Mouse (Mus musculus): ENCODE measurements around the gene Ret. TPM values are rescaled to one million over a fixed set of nuclear protein-coding genes. Genes with fewer than 3 reads are reported as not detected.

Gene Ret
- polyA plus RNA-seq, 1 experiment from 2014 or later, result 12.0 TPM

- H3K9me3 ChIP-seq (ENCODE audit: control insufficient read depth, low read length), result no peaks in the 10 kb centered on the region
- DNase-seq (ENCODE audit: low spot score), result no peak
- no peaks in the 10 kb centered on the region for H3K27me3 ChIP-seq (ENCODE audit: control insufficient read depth, insufficient read depth, low read length)
- 81% methylated on average over 4 of the region's 4 CpGs for WGBS
- no peaks in the 10 kb centered on the region for H3K4me1 ChIP-seq (ENCODE audit: control insufficient read depth, insufficient read depth, low read length)
- no peak for ATAC-seq (ENCODE audit: insufficient read depth, low FRiP score, low TSS enrichment)
- no peaks in the 10 kb centered on the region for H3K36me3 ChIP-seq (ENCODE audit: control insufficient read depth, insufficient read depth, low read length)
- H3K4me3 ChIP-seq (ENCODE audit: low read depth, low read length), result no peak overlapping the region
- H3K9ac ChIP-seq (ENCODE audit: low read length), result no peak overlapping the region
- H3K27ac ChIP-seq (ENCODE audit: low read depth, low read length), result no peak overlapping the region
- no peak overlapping the region for H3K4me2 ChIP-seq (ENCODE audit: low read depth)
Measured at GRCm38 (mm10) chr6:118150128-118150527, 47.4 kb downstream of the Ret start.

DNA sequence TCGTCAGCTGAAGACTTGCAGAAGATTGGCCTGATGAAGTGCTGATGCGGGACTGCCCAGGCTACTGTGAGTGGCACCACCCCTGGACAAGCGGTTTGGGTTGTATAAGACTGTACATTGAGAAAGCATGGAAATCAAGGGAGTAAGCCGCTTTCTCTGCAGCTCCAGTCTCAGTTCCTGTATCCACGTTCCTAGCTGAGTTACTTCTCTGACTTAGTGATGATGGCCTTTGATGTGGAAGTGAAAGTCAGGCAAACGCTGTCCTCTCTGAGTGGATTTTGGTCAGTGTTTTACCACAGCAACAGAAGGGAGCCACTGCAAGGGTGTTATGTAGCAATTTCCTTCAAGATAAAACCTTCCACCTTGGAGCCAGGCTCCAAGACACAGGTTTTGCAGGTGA, 56.6 kb downstream of the Ret start:
- Histone ChIP-seq H3K4me2 (ENCODE audit: low read depth) (no peak overlapping the region), H3K9ac (ENCODE audit: low read length) (no peak overlapping the region), H3K27me3 (ENCODE audit: control insufficient read depth, insufficient read depth, low read length) (no peaks in the 10 kb centered on the region), H3K4me3 (ENCODE audit: low read depth, low read length) (no peak overlapping the region), H3K36me3 (ENCODE audit: control insufficient read depth, insufficient read depth, low read length) (no peaks in the 10 kb centered on the region), H3K27ac (ENCODE audit: low read depth, low read length) (no peak overlapping the region), H3K9me3 (ENCODE audit: control insufficient read depth, low read length) (no peaks in the 10 kb centered on the region), H3K4me1 (ENCODE audit: control insufficient read depth, insufficient read depth, low read length) (no peaks in the 10 kb centered on the region)
- ATAC-seq (ENCODE audit: insufficient read depth, low FRiP score, low TSS enrichment) (no peak), DNase-seq (ENCODE audit: low spot score) (no peak)
- WGBS, result 89% methylated on average over 6 of the region's 6 CpGs

- Histone ChIP-seq H3K27me3 (ENCODE audit: control insufficient read depth, insufficient read depth, low read length) (no peaks in the 10 kb centered on the region), H3K27ac (ENCODE audit: low read depth, low read length) (no peak within 1 kb of the TSS), H3K9ac (ENCODE audit: low read length) (peak within 1 kb of the TSS; percentile 72), H3K9me3 (ENCODE audit: control insufficient read depth, low read length) (no peaks in the 10 kb centered on the region), H3K36me3 (ENCODE audit: control insufficient read depth, insufficient read depth, low read length) (no peaks in the 10 kb centered on the region), H3K4me3 (ENCODE audit: low read depth, low read length) (peak within 1 kb of the TSS; percentile 75), H3K4me1 (ENCODE audit: control insufficient read depth, insufficient read depth, low read length) (no peaks in the 10 kb centered on the region), H3K4me2 (ENCODE audit: low read depth) (peak within 1 kb of the TSS; percentile 75)
- ATAC-seq (ENCODE audit: insufficient read depth, low FRiP score, low TSS enrichment) (peak; percentile 100), DNase-seq (ENCODE audit: low spot score) (peak; percentile 92)
- 9% methylated on average over 46 of the region's 66 CpGs for WGBS
Measured at GRCm38 (mm10) chr6:118138731-118139709, 58.5 kb downstream of the Ret start, which contains the start of gene Csgalnact2. Csgalnact2 (minus strand) TSS chr6:118139140.

DNA sequence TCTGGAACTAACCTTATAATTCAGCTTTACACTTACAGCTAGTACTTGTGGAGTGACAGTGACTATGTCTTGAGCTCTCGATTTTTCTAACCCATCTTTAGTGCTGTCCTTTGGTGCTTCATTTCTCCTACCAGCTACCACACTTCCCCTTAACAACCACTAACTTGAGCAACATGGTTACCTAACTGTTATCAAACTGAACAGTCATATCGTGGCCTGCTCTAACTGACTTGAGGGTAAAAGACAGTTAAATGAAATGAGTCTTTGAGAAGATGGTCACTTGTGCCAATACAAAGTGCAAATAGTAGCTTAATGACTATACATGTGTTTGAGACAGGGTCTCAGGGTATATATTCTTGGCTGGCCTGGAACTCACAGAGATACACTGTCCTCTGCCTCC, 60.4 kb downstream of the Ret start:
- Histone ChIP-seq H3K9ac (ENCODE audit: low read length) (no peak overlapping the region), H3K9me3 (ENCODE audit: control insufficient read depth, low read length) (no peaks in the 10 kb centered on the region), H3K4me3 (ENCODE audit: low read depth, low read length) (no peak overlapping the region), H3K36me3 (ENCODE audit: control insufficient read depth, insufficient read depth, low read length) (no peaks in the 10 kb centered on the region), H3K27me3 (ENCODE audit: control insufficient read depth, insufficient read depth, low read length) (no peaks in the 10 kb centered on the region), H3K4me1 (ENCODE audit: control insufficient read depth, insufficient read depth, low read length) (no peaks in the 10 kb centered on the region), H3K4me2 (ENCODE audit: low read depth) (no peak overlapping the region), H3K27ac (ENCODE audit: low read depth, low read length) (no peak overlapping the region)
- DNase-seq (ENCODE audit: low spot score) (no peak), ATAC-seq (ENCODE audit: insufficient read depth, low FRiP score, low TSS enrichment) (no peak)
- WGBS, result 83% methylated on average over 2 of the region's 2 CpGs

- Histone ChIP-seq H3K4me1 (ENCODE audit: control insufficient read depth, insufficient read depth, low read length) (no peaks in the 10 kb centered on the region), H3K9ac (ENCODE audit: low read length) (no peak overlapping the region), H3K4me3 (ENCODE audit: low read depth, low read length) (no peak overlapping the region), H3K27me3 (ENCODE audit: control insufficient read depth, insufficient read depth, low read length) (no peaks in the 10 kb centered on the region), H3K9me3 (ENCODE audit: control insufficient read depth, low read length) (no peaks in the 10 kb centered on the region), H3K27ac (ENCODE audit: low read depth, low read length) (no peak overlapping the region), H3K36me3 (ENCODE audit: control insufficient read depth, insufficient read depth, low read length) (no peaks in the 10 kb centered on the region), H3K4me2 (ENCODE audit: low read depth) (no peak overlapping the region)
- DNase-seq (ENCODE audit: low spot score) (no peak), ATAC-seq (ENCODE audit: insufficient read depth, low FRiP score, low TSS enrichment) (no peak)
- WGBS, result 79% methylated on average over 1 of the region's 1 CpGs
Measured at GRCm38 (mm10) chr6:118134461-118134860, 63.1 kb downstream of the Ret start.

- 78% methylated on average over 2 of the region's 2 CpGs for WGBS
- DNase-seq (ENCODE audit: low spot score) (no peak), ATAC-seq (ENCODE audit: insufficient read depth, low FRiP score, low TSS enrichment) (no peak)
- Histone ChIP-seq H3K9ac (ENCODE audit: low read length) (no peak overlapping the region), H3K27ac (ENCODE audit: low read depth, low read length) (no peak overlapping the region), H3K4me1 (ENCODE audit: control insufficient read depth, insufficient read depth, low read length) (no peaks in the 10 kb centered on the region), H3K36me3 (ENCODE audit: control insufficient read depth, insufficient read depth, low read length) (no peaks in the 10 kb centered on the region), H3K4me3 (ENCODE audit: low read depth, low read length) (no peak overlapping the region), H3K27me3 (ENCODE audit: control insufficient read depth, insufficient read depth, low read length) (no peaks in the 10 kb centered on the region), H3K4me2 (ENCODE audit: low read depth) (no peak overlapping the region), H3K9me3 (ENCODE audit: control insufficient read depth, low read length) (no peaks in the 10 kb centered on the region)
Measured at GRCm38 (mm10) chr6:118130022-118130421, 67.5 kb downstream of the Ret start.

GRCm38 (mm10) chr6:118127827-118128487, 69.6 kb downstream of the Ret start:
- H3K4me1 ChIP-seq (ENCODE audit: control insufficient read depth, insufficient read depth, low read length), result no peaks in the 10 kb centered on the region
- H3K36me3 ChIP-seq (ENCODE audit: control insufficient read depth, insufficient read depth, low read length), result no peaks in the 10 kb centered on the region
- H3K27ac ChIP-seq (ENCODE audit: low read depth, low read length), result no peak overlapping the region
- H3K4me3 ChIP-seq (ENCODE audit: low read depth, low read length), result no peak overlapping the region
- ATAC-seq (ENCODE audit: insufficient read depth, low FRiP score, low TSS enrichment) (no peak), DNase-seq (ENCODE audit: low spot score) (no peak)
- H3K27me3 ChIP-seq (ENCODE audit: control insufficient read depth, insufficient read depth, low read length), result no peaks in the 10 kb centered on the region
- H3K4me2 ChIP-seq (ENCODE audit: low read depth), result no peak overlapping the region
- 87% methylated on average over 6 of the region's 6 CpGs for WGBS
- H3K9ac ChIP-seq (ENCODE audit: low read length), result no peak overlapping the region
- no peaks in the 10 kb centered on the region for H3K9me3 ChIP-seq (ENCODE audit: control insufficient read depth, low read length)

- no peaks in the 10 kb centered on the region for H3K9me3 ChIP-seq (ENCODE audit: control insufficient read depth, low read length)
- H3K4me1 ChIP-seq (ENCODE audit: control insufficient read depth, insufficient read depth, low read length), result no peaks in the 10 kb centered on the region
- no peaks in the 10 kb centered on the region for H3K27me3 ChIP-seq (ENCODE audit: control insufficient read depth, insufficient read depth, low read length)
- H3K36me3 ChIP-seq (ENCODE audit: control insufficient read depth, insufficient read depth, low read length), result no peaks in the 10 kb centered on the region
- H3K9ac ChIP-seq (ENCODE audit: low read length), result no peak overlapping the region
- no peak overlapping the region for H3K4me2 ChIP-seq (ENCODE audit: low read depth)
- ATAC-seq (ENCODE audit: insufficient read depth, low FRiP score, low TSS enrichment) (no peak), DNase-seq (ENCODE audit: low spot score) (no peak)
- no peak overlapping the region for H3K27ac ChIP-seq (ENCODE audit: low read depth, low read length)
- 84% methylated on average over 7 of the region's 7 CpGs for WGBS
- no peak overlapping the region for H3K4me3 ChIP-seq (ENCODE audit: low read depth, low read length)
Measured at GRCm38 (mm10) chr6:118127198-118127597, 70.3 kb downstream of the Ret start.

Data from neural tube, embryonic 11.5 days (tissue).